Mouse (Mus musculus) forebrain, embryonic 11.5 days (tissue): ENCODE measurements around the gene Stmn1. TPM values are rescaled to one million over a fixed set of nuclear protein-coding genes. Genes with fewer than 3 reads are reported as not detected.

ENCODE experiments used
- ATAC-seq: fragments of 200-750 bp; cut with Nextera tagmentation; replicated peaks from 2 replicates; pipeline ENCODE4 v1.8.0; 2017; ENCODE audit warnings: moderate TSS enrichment; ENCODE audit not compliant: low FRiP score
- DNase-seq: peaks from one replicate; pipeline ENCODE4 v3.0.0-alpha.2; 2017; ENCODE audit warnings: low spot score
- H3K27ac ChIP-seq: fragments of 300-500 bp; sonication (generic); 2 replicates; pipeline ENCODE4 v1.5.1; 2014; ENCODE audit warnings: low read depth, low read length
- H3K27me3 ChIP-seq: fragments of 300-500 bp; sonication (generic); 2 replicates; pipeline ENCODE4 v1.6.1; 2014; ENCODE audit warnings: mild to moderate bottlenecking, low read length, mixed read lengths; ENCODE audit not compliant: control insufficient read depth, insufficient read depth
- H3K36me3 ChIP-seq: fragments of 300-500 bp; sonication (generic); 2 replicates; pipeline ENCODE4 v1.6.1; 2014; ENCODE audit warnings: mild to moderate bottlenecking, low read length, moderate library complexity, mixed read lengths; ENCODE audit not compliant: control insufficient read depth, insufficient read depth
- H3K4me1 ChIP-seq: fragments of 300-500 bp; sonication (generic); replicated peaks from 2 replicates; pipeline ENCODE4 v1.6.1; 2014; ENCODE audit warnings: low read length, mixed read lengths; ENCODE audit not compliant: control insufficient read depth, insufficient read depth
- H3K4me2 ChIP-seq: fragments of 300-500 bp; sonication (generic); 2 replicates; pipeline ENCODE4 v1.6.1; 2014; ENCODE audit warnings: low read depth, mild to moderate bottlenecking, low read length, moderate library complexity, mixed read lengths; ENCODE audit not compliant: severe bottlenecking
- H3K4me3 ChIP-seq: fragments of 300-500 bp; sonication (generic); 2 replicates; pipeline ENCODE4 v1.5.1; 2014; ENCODE audit warnings: low read depth, low read length
- H3K9ac ChIP-seq: fragments of 300-500 bp; sonication (generic); 2 replicates; pipeline ENCODE4 v1.6.1; 2014; ENCODE audit warnings: low read length
- H3K9me3 ChIP-seq: fragments of 300-500 bp; sonication (generic); 2 replicates; pipeline ENCODE4 v1.6.1; 2016; ENCODE audit warnings: low read length, mixed read lengths; ENCODE audit not compliant: control insufficient read depth
- WGBS: fragments of 180-500 bp; shearing (Covaris S2); extraction: QIAGEN DNeasy Blood & Tissue Kit; methylation state at CpG from one replicate; pipeline ENCODE4 v1.1.7; 2014; 5-methylcytosine and 5-hydroxymethylcytosine counted together
- polyA plus RNA-seq: library from polyadenylated mRNA; unstranded; fragments of >200 nt; fragmentation: Nextera tagmentation; extraction: Ambion mirVana; gene quantifications from 2 replicates; pipeline ENCODE4 v1.2.1, GENCODE M21; 2014

The Stmn1 gene
- polyA plus RNA-seq, 1 experiment from 2014 or later = 3,150 TPM

DNA sequence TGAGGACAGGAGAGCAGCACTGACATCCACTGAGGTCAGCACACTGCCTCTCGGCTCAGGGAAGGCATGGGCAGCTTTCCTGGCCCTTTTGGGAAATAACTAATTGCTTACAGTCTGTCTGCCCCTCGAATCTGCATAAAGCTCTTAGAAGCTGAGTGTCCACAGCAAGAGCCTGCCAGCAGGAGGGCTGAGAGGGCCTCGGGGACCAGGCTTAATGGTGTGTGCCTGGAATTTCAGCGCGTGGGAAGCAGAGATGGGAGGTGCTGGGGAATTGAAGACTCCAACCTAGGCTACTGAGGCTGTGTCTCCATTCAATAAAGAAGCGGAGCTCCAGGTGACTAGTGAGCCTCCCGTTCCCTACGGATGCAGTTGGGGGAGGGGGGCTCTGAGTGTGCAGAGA, 6.1 kb downstream of the Stmn1 start:
- H3K4me2 ChIP-seq = no peak overlapping the region
- H3K36me3 ChIP-seq = peaks cover 28% of the 10 kb centered on the region
- WGBS = 62% methylated on average over 8 of the region's 8 CpGs
- DNase-seq (no peak), ATAC-seq (no peak)
- H3K9ac ChIP-seq = no peak overlapping the region
- H3K27ac ChIP-seq = no peak overlapping the region; the same call in 1 of the 2 replicates
- H3K27me3 ChIP-seq = no peaks in the 10 kb centered on the region
- no peaks in the 10 kb centered on the region for H3K9me3 ChIP-seq
- no peak overlapping the region for H3K4me3 ChIP-seq
- peaks cover 10% of the 10 kb centered on the region; the same call in 1 of the 2 replicates for H3K4me1 ChIP-seq

DNA sequence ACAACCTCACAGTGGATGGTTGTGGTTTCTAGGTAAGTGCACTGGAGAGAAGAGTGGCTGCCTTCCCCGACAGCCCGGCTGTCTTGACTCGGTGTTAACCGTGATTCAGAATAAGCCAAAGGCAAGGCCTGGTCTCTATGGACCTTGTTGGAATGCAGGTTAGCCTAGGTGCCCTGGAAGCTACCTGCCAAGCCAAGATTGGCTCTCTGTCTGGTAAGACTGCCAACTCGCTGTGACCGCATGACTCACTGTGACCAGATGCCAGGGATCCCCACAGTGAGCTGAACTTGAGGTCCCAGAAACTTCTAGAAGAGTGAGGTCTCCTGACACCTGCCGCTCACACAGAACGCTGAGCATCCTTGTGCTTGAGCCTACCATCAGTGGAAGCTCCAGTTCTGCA, 8.8 kb downstream of the Stmn1 start:
- H3K4me1 ChIP-seq = peaks cover 4% of the 10 kb centered on the region; the same call in 1 of the 2 replicates
- H3K4me3 ChIP-seq = no peak overlapping the region
- H3K27ac ChIP-seq = no peak overlapping the region
- no peak overlapping the region for H3K4me2 ChIP-seq
- ATAC-seq (no peak), DNase-seq (no peak)
- no peaks in the 10 kb centered on the region for H3K27me3 ChIP-seq
- no peak overlapping the region for H3K9ac ChIP-seq
- WGBS = 91% methylated on average over 8 of the region's 8 CpGs
- H3K36me3 ChIP-seq = peaks cover 22% of the 10 kb centered on the region
- no peaks in the 10 kb centered on the region for H3K9me3 ChIP-seq

DNA sequence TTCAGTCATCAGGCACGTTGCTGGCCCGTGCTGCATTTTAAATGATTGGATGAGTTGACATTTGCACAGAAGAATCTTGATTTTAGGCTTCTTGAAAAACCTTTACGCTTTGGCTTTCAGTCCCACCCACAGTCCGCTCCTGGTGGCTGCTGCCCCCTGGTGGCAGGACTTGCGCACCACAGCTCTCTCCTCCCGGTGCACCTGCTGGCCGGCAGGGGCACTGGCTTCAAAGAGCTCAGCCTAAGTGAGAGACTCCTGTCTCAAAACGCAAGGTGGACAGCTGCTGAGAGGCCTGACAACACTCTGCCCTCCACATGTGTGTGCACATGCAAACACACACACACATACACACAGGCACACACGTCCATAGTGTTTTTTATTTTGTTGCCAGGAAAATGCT, 9.9 kb downstream of the Stmn1 start:
- Histone ChIP-seq H3K4me3 (no peak overlapping the region), H3K27ac (no peak overlapping the region), H3K9ac (no peak overlapping the region; the same call in 1 of the 2 replicates), H3K4me1 (0 out of 2 replicates have a peak, but pooled peaks cover under 1% of the 10 kb centered on the region), H3K27me3 (no peaks in the 10 kb centered on the region), H3K4me2 (no peak overlapping the region), H3K36me3 (peaks cover 20% of the 10 kb centered on the region), H3K9me3 (no peaks in the 10 kb centered on the region)
- ATAC-seq (peak; percentile 77), DNase-seq (peak; percentile 94)
- 9% methylated on average over 9 of the region's 9 CpGs for WGBS

DNA sequence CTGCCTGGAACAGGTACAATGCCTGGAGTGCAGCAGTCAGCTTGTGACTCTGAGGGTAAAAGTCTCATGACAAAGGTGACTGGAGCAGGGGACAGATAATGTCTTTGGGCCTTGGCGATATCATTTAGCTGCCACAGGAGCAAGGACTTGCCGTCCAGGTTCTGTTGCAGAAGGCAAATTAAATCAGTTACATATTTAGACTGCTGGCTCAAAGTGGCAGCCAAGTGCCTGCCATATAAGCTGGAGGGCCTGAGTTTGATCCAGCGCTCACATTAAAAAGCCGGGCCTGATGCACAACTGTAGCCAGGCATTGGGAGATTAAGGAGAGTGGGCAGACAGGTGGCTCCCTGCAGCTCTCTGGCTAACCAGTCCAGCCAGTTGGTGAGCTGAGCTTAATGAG, 11.7 kb downstream of the Stmn1 start:
- Histone ChIP-seq H3K9ac (no peak overlapping the region), H3K4me2 (no peak overlapping the region), H3K9me3 (no peaks in the 10 kb centered on the region), H3K36me3 (peaks cover 8% of the 10 kb centered on the region), H3K4me3 (no peak overlapping the region), H3K27me3 (no peaks in the 10 kb centered on the region), H3K27ac (no peak overlapping the region), H3K4me1 (no peaks in the 10 kb centered on the region)
- DNase-seq = no peak
- ATAC-seq = no peak
- 89% methylated on average over 4 of the region's 4 CpGs for WGBS

DNA sequence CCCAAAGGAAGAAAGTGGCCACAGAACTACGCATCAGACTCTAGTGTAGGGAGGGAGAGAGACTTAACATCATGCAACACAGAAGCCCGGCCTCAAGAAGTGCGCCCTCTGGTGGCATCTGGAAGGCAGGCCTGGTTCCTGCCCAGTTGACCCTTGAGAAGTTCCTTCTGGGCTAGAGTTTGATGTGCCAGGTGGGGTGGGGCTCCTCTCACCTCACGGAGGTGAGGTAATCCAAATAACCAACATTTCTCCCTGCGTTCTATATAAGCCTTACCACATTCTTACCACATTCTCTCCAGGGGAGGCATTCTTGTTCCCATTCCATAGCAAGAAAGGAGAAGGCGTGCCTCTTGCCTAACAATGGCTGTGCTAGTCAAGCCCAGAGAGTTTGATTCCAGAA, 12.7 kb downstream of the Stmn1 start:
- Histone ChIP-seq H3K9ac (no peak overlapping the region), H3K27ac (no peak overlapping the region), H3K4me1 (no peaks in the 10 kb centered on the region), H3K4me3 (no peak overlapping the region), H3K27me3 (no peaks in the 10 kb centered on the region), H3K9me3 (no peaks in the 10 kb centered on the region), H3K4me2 (no peak overlapping the region), H3K36me3 (no peaks in the 10 kb centered on the region; the same call in 1 of the 2 replicates)
- ATAC-seq (peak; percentile 55; the same call in 1 of the 2 replicates), DNase-seq (peak; percentile 85)
- 20% methylated on average over 6 of the region's 6 CpGs for WGBS

DNA sequence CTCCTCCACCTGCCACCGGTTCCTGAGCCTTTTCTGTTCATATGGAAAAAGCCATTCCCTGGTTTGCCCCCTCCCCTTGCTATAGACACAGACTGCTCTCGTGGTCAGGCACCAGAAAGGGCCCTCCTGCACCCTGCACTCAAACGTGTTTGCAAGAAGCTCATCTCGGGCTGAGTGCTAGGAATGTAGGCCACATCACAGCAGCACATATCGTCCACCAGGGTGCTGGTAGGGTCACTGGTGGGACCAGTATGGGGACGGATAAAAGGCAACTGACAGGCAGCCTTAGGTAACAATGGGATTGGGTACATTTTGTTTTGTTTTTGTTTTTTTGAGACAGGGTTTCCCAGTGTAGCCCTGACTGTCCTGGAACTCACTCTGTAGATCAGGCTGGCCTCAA, 13.2 kb downstream of the Stmn1 start:
- WGBS = 66% methylated on average over 6 of the region's 6 CpGs
- no peaks in the 10 kb centered on the region for H3K27me3 ChIP-seq
- H3K4me2 ChIP-seq = no peak overlapping the region
- no peaks in the 10 kb centered on the region for H3K4me1 ChIP-seq
- no peak overlapping the region for H3K27ac ChIP-seq
- ATAC-seq (no peak), DNase-seq (no peak)
- no peaks in the 10 kb centered on the region for H3K36me3 ChIP-seq
- no peaks in the 10 kb centered on the region for H3K9me3 ChIP-seq
- no peak overlapping the region for H3K9ac ChIP-seq
- no peak overlapping the region for H3K4me3 ChIP-seq

DNA sequence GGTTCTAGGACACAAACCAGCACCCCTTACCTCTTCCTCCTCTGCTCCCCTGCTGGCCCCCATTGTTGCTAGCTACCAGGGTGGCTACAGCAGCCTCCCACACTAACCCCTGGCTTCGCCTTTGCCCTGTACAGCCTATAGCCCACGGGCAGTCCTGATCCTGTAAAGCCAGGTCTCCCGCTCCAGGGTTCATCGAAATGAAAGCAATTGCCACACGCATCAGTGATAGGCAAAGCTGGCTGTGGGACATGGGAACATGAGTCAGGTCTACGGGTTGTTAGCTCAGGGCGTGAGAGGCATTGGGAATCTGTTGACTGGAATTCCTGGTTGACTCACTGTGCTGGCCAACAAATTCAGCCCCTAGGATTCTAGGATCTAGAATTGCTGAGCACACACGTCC, 14.3 kb downstream of the Stmn1 start:
- Histone ChIP-seq H3K27ac (no peak overlapping the region), H3K4me1 (no peaks in the 10 kb centered on the region), H3K4me2 (no peak overlapping the region), H3K9ac (no peak overlapping the region), H3K4me3 (no peak overlapping the region), H3K36me3 (no peaks in the 10 kb centered on the region), H3K9me3 (no peaks in the 10 kb centered on the region), H3K27me3 (no peaks in the 10 kb centered on the region)
- ATAC-seq (no peak), DNase-seq (no peak)
- WGBS = 82% methylated on average over 8 of the region's 8 CpGs

DNA sequence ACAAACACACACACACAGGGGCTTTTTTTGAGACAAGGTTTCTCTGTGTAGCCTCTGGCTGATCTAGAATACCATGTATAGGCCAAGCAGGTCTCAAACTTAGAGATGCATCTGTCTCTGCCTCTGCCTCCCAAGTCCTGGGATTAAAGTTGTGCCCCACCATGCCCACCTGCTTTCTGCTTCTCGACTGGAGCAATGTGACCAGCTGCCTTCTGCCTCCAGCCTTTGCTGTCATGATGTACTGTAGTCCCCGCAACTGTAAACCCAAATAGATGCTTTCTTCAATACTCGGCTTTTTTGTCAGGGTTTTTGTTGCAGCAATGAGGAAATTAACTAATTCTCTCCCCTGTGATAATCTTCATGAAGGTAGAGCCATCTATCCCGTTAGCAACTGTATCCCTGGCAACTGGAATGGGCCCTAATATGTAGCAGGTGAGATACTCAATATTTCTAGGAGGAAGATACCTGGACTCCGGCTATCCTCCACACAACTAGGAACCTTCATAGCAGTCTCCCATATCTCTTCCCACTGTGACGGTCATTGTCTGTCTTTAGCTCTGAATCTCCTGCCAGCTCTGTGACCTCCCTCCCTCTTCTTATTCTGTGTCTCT, 15.1 kb downstream of the Stmn1 start:
- DNase-seq (no peak), ATAC-seq (no peak)
- H3K9ac ChIP-seq = no peak overlapping the region
- no peak overlapping the region for H3K4me2 ChIP-seq
- H3K9me3 ChIP-seq = no peaks in the 10 kb centered on the region
- H3K27me3 ChIP-seq = no peaks in the 10 kb centered on the region
- H3K4me3 ChIP-seq = no peak overlapping the region
- 69% methylated on average over 6 of the region's 6 CpGs for WGBS
- no peaks in the 10 kb centered on the region for H3K4me1 ChIP-seq
- no peak overlapping the region for H3K27ac ChIP-seq
- H3K36me3 ChIP-seq = no peaks in the 10 kb centered on the region

DNA sequence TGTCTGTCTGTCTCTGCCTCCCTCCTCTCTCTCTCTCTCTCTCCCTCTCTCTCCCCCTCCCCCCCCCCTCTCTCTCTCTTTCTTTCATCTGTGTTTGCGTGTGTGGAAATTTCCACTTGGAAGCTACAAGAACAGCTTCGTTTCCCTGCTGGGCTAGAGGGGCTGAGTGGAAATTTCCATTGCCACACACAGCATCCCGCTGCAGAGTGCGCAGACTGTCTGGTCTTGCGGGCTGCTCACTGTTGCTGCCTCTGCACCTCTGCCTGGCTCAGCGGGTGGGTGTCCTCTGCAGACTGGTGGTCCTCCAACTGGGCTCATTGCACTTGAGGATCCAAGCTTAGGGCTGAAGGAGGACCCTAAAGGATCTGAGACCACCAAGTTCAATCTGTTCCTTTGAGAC, 15.6 kb downstream of the Stmn1 start:
- WGBS = 63% methylated on average over 6 of the region's 6 CpGs
- H3K4me1 ChIP-seq = no peaks in the 10 kb centered on the region
- no peak overlapping the region for H3K4me2 ChIP-seq
- no peak overlapping the region for H3K4me3 ChIP-seq
- no peak overlapping the region for H3K9ac ChIP-seq
- H3K27ac ChIP-seq = no peak overlapping the region
- H3K27me3 ChIP-seq = no peaks in the 10 kb centered on the region
- H3K9me3 ChIP-seq = no peaks in the 10 kb centered on the region
- ATAC-seq (no peak), DNase-seq (no peak)
- no peaks in the 10 kb centered on the region for H3K36me3 ChIP-seq
